Mouse (Mus musculus): ENCODE data around the gene E330021D16Rik. TPM values are rescaled to one million over a fixed set of nuclear protein-coding genes. Genes with fewer than 3 reads are reported as not detected.

E330021D16Rik gene
- polyA plus RNA-seq, 1 experiment from 2014 or later, result 0.15 TPM

DNA sequence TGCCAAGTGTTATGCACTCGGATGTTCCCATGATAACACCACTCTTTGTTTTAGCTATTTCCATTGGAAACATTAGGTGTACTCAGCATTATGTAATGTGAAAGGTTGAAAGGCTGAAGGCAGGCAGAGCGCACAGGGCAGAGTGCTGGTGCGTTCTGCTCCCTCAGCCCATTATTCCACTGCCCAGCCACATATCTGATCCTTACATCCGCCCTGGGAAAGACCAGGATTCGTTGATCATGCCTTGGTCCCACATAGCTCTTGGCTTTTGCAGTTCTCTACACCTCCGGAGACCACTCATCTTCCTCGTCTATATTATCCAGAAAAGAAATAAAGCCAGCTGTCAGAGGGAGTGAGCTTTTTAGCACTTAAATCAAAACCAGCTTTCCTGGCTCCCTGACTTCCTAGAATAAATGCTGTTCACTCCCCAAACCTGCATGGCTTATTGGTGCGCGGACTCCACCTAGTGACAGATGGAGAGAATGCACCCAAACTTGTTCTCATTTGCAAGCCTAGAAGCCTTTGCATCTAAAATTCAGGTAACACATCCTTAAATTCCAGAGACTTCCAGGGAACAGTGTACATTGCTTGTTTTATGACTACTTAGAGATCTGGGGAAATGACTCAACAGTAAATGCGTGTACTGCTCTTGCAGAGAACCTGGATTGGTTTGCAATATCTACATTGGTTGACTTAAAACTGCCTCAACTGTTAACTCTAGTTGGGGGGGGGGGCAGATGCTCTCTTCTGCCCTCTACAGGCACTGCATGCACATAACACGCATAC is 61.8 kb downstream of the E330021D16Rik start:
- Histone ChIP-seq H3K4me3 (no peak overlapping the region), H3K4me1 (no peaks in the 10 kb centered on the region), H3K36me3 (replicated peaks) (no peaks in the 10 kb centered on the region), H3K27ac (replicated peaks) (no peak overlapping the region), H3K9me3 (no peaks in the 10 kb centered on the region), H3K27me3 (replicated peaks; ENCODE audit: low read depth, poor library complexity, severe bottlenecking) (no peaks in the 10 kb centered on the region)
- peak; percentile 76 for DNase-seq (ENCODE audit: low spot score)
- 43% methylated on average over 11 of the region's 11 CpGs for WGBS

Other genes with a start within 250 kb of the E330021D16Rik start
- 0.02 TPM in 1 of 2 replicates, not detected in the other for gene Grin2b, start 242.1 kb downstream of the E330021D16Rik start, polyA plus RNA-seq (2016; fragmentation: Nextera tagmentation; extraction: Ambion mirVana)
- gene Gm8994, start 88.0 kb downstream of the E330021D16Rik start, polyA plus RNA-seq (2016; fragmentation: Nextera tagmentation; extraction: Ambion mirVana), result not detected in 2 replicates
- gene Atf7ip, start 90.6 kb upstream of the E330021D16Rik start, polyA plus RNA-seq (2016; fragmentation: Nextera tagmentation; extraction: Ambion mirVana), result 48.0 and 50.9 TPM in 2 replicates
- 1.9 and 2.6 TPM in 2 replicates for gene Plbd1, start 246.4 kb upstream of the E330021D16Rik start, polyA plus RNA-seq (2016; fragmentation: Nextera tagmentation; extraction: Ambion mirVana)